Mouse (Mus musculus) small intestine, adult 2 months (tissue): ENCODE measurements at regions not wholly inside any gene's neighbourhood (a gene's known extent, or its start where the extent isn't known, plus 50 kb on each side); places are given as distances from the start of the nearest gene placed in this dataset.

Source experiments
- CTCF ChIP-seq: fragments of 200-500 bp; IDR thresholded peaks from 2 replicates; pipeline ENCODE4 v1.5.1; 2012; ENCODE audit warnings: low read depth, mild to moderate bottlenecking, control low read depth, inconsistent platforms, low read length, moderate library complexity, mixed read lengths; ENCODE audit not compliant: insufficient replicate concordance, insufficient read length; ENCODE audit errors: extremely low read depth
- POLR2A ChIP-seq: fragments of 200-500 bp; IDR thresholded peaks from 2 replicates; pipeline ENCODE4 v1.6.1; 2012; ENCODE audit warnings: low read depth, mild to moderate bottlenecking, control low read depth, inconsistent platforms, low read length, moderate library complexity

DNA sequence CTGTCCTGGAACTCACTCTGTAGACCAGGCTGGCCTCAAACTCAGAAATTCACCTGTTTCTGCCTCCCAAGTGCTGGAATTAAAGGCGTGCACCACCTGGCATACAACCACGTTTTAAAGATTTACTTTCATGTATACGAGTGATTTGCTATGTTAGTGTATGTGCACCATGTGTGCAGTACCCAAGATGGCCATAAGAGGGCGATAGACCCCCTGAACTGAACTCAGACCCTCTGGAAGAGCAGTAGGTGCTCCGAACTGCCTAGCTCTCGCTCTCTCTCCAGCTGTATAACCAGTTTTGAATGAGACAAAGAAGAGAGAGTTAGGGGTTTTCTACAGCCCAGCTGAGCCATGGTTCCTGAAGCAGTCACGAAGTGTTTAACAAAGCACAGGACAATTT is 143.6 kb downstream of the Bcat1 start:
- TF ChIP-seq CTCF (no peak), POLR2A (no peak)
